Mouse (Mus musculus) thymus, postnatal 25 days (tissue): ENCODE measurements around the gene Slc6a14.

ENCODE experiments used
- DNase-seq: peaks from one replicate; pipeline ENCODE4 v3.0.0; 2022

Slc6a14 gene

GRCm38 (mm10) chrX:21714829-21715228, at the start of gene Slc6a14:
Gene Slc6a14 (plus strand): TSS chrX:21714896.
- no peak for DNase-seq

- DNase-seq, result no peak
Observed at GRCm38 (mm10) chrX:21670896-21671295, 43.8 kb upstream of the Slc6a14 start.

- no peak for DNase-seq
Observed at GRCm38 (mm10) chrX:21695220-21695619, 19.5 kb upstream of the Slc6a14 start.

- DNase-seq, result no peak
Observed at GRCm38 (mm10) chrX:21695687-21696086, 19.0 kb upstream of the Slc6a14 start.

GRCm38 (mm10) chrX:21701646-21702045, 13.1 kb upstream of the Slc6a14 start:
- DNase-seq, result no peak

GRCm38 (mm10) chrX:21704470-21704869, 10.2 kb upstream of the Slc6a14 start:
- no peak for DNase-seq

GRCm38 (mm10) chrX:21715293-21715692, 597 bp downstream of the Slc6a14 start:
- no peak for DNase-seq

GRCm38 (mm10) chrX:21716885-21717284, 2.2 kb downstream of the Slc6a14 start:
- DNase-seq, result no peak

- DNase-seq, result no peak
Observed at GRCm38 (mm10) chrX:21744997-21745396, 30.3 kb downstream of the Slc6a14 start, which contains the start of gene Gm28269. Gene Gm28269 (minus strand): TSS chrX:21745097.
